Mouse (Mus musculus) gastrocnemius, postnatal 14 days (tissue): ENCODE data around the gene Fto. TPM values are rescaled to one million over a fixed set of nuclear protein-coding genes. Genes with fewer than 3 reads are reported as not detected.

Experiments
- DNase-seq: peaks from one replicate; pipeline ENCODE4 v3.0.0; 2021; ENCODE audit warnings: mixed read lengths
- intact Hi-C: fragments of 180-260 bp; cut with DNase I; formaldehyde crosslinking; loops from one replicate; pipeline ENCODE4 v1.15.1; 2025; ENCODE audit warnings: low total_unique reads
- total RNA-seq, 2 experiments: library from RNA; stranded (reverse); gene quantifications; 2 replicates each; pipeline ENCODE4 v1.2.3; 2021

The Fto gene
- total RNA-seq, 2 experiments from 2014 or later: 84.9 to 96.5 TPM

DNA sequence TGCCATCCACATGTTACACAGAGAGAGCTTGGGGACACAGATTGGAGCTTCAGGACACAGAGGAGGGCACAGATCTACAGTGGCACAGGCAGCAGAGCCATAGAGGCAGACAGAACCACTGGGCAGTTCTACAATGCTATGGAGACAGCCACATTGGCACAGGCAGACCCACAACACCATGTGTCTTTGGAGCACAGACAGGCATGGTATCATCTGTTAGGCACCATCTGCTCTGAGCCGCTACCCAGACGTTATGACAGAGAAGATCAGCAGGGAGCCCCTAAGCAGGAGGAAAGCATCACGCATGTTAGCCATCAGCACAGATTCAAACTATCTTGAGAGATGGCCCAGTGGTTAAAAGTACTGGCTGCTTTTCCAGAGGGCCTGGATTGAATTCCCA, 363.6 kb downstream of the Fto start:
- DNase-seq: no peak
- intact Hi-C loops: no loop called here

DNA sequence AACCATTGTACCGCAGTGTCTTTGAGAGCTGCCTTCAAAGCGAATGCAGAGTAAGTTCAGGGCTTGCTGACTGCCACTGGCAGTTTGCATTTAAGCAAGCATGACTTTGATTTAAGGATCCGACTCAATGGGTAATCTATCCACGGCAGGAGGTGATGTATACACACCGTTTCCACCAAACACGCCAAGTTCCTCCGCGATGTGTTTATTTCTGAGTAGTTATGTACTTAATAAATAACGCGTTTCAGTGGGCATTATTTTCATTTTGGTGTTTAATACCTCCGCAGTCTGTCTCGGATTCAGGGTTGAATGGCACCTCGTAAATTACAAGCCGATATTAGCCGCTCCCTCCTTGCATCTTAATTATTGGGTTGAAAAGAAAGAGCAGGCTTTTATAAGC, 366.1 kb downstream of the Fto start:
- DNase-seq: no peak
- intact Hi-C loops: no loop called here

DNA sequence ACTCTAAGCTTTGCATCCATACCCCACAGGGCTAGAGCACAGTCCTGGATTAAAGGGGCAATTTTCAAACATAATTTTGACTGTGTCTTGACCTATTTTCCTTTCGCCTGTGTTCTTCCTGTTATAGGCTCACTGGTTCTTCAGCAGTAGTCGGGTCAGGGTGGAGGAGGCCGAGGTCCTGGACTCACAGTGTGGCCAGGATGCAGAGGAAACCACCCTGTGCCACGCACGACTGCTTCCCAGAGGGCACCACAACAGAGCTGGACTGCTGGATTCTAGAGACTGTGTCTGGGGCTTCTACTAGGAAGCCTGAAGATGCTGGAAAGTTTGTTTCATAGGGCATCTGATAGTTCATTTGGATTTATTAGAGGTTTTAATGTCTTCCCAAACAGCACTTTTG, 366.8 kb downstream of the Fto start:
- DNase-seq: no peak
- intact Hi-C loops: no loop called here

DNA sequence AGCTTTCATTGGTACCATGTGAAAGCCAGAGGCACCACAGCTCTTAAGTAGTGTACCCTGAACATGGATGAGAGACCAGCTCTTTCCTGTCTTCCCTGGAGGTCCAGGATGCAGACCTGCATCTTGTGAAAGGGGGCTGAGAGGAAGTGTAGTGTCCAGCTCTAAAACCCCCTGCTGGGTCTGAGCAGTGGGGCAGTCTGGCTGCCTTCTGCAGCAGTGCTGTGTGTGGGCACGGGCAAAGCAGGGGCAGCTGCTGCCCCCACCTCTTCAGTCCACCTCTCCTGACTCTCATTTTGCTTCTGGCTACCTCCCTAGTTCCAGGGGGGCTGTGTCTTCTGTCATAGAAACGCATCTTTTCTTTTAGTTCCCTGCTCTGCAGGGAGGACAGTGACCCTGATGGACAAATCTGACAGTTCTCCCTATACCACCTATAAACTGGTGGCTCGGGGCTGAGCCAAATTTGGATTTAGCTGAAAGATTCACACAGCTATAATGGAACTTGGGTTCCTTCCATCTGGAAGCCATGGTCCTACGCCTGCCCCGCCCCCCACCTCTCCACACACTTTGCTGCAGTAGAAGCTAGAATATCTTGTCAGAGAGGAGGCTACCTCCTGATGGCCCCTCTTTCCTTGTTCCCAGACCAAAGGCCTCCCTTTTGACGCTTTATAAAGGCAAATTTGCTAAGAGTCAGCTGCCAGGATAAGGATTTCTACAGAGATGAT, 371.4 kb downstream of the Fto start:
- no peak for DNase-seq
- intact Hi-C loops: no loop called here

DNA sequence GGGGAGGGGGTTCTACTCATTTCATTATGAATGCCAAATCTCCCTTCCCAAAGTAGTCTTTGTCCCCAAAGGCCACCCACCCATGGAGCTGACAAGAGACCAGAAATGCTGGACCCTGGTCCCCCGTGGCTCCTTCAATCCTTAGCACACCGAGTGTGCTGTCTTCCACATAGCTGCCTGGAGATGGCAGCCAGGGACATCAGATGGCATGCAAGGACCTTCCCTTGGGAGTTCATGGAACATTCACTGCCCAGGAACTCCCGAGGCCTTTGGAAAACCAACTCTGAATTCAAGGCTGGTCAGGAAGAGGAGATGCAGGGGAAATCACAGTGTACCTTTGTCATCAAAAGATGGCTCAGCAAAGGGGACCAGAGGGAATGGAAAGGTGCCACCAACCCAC, 372.1 kb downstream of the Fto start:
- intact Hi-C loops: no loop called here

DNA sequence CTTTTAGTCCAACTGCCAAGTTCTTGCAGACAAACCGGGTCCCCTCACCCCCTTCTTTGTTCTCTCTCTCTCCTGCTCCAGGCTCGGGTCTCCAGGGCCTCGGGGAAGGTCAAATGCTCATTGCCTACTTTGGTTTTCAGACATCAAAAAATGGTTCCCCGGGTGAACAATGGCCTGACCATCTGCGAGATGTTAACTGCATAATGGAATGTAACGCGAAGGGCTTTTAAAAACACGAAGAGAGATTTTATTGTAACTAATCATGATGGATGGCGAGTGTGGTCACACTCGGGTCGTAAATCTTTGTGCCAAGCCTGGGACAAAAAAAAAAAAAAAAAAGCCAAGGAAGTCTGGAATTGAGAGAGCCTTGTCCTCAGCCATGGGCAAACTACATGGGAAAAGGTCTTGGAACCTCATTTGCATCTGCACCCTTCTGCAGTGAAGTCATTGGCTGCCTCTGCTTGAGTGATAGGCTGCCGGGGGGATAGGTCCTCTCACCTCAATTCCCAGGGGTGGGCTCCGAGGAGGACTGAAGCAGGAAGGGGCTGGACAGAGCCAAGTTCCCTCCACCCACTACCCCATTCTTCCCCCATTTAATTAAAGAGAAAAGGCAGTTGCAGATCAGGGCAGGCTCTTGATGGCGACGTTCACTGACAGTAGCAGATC, 378.9 kb downstream of the Fto start:
- intact Hi-C loops: no loop called here
- no peak for DNase-seq

More for the DNA sequence above, 372.1 kb downstream of the Fto start:
- DNase-seq: no peak

DNA sequence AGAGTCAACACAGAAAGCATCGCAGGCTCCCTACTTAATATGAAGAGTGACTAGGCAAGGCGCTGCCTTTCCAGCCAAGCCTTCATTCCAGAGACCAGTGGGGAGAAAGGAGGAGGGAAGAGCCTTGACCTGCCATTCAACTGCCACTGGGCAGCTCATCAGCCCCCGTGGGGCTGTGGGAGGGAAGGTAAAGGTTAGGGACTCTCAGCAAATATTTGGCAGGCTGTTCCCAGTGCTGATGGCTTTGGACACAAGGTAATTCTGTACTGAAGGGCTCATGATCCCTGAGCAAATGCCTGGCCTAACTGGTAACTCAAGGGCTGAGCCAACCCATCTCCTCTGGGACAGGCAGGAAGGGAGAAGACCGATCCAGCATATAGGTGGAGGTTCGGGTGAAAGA, 393.2 kb downstream of the Fto start:
- DNase-seq: no peak
- intact Hi-C loops: no loop called here

DNA sequence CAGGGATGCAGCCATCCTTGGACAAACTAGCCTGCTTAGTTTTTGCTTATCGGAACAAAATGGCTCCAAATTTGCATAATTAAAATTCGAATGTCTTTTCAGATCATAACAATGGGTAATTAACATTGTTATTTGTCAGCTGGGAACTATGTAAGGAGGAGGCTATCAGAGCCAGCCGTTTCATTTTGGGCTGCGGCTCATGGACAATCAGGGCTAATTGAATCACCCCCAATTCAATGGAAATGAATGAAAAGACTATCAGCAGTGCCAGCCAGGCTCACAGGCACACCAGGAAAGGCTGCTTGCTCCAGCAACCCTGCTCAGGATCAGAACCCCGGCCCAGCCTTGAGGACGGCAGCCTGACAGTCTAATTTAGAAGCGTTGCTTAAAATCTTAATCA, 395.3 kb downstream of the Fto start:
- DNase-seq: no peak
- intact Hi-C loops: no loop called here

DNA sequence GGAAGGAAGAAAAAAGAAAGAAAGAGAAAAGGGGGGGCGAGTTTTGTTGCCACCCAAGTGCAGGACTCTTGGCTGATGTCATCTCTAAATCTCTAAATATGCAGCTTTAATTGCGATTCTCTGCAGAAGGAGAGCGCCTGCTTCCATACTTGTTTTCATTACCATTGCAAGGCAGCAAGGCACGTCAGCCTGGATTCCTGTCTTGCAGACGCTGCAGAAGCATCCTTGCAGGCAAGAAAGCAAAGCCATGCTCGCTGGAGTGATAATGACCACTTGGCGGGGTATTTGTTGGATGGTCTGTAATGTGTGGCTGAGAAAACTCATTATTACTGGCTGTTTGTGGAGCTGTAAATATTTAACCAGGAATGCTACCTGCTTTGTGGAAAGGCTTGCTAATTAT, 396.4 kb downstream of the Fto start:
- DNase-seq: no peak
- intact Hi-C loops: no loop called here

DNA sequence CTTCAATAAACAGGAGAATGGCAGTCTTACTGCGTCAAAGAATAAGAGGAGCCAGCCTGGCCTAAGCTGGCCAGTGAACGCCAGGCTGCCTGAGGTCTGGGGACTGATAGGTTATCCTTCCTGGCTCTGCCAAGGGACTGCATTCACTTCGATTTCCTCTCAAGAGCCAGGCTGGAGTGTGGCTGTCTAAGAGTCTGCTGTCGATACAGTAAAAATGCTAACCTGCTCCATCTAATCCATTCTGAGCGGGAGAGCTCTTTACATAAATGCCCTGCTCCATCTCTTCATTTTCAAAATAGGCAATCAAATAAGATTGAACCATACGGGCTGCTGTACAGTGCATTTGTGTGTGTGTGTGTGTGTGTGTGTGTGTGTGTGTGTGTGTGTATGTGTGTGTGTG, 397.9 kb downstream of the Fto start:
- intact Hi-C loops: no loop called here
- no peak for DNase-seq

DNA sequence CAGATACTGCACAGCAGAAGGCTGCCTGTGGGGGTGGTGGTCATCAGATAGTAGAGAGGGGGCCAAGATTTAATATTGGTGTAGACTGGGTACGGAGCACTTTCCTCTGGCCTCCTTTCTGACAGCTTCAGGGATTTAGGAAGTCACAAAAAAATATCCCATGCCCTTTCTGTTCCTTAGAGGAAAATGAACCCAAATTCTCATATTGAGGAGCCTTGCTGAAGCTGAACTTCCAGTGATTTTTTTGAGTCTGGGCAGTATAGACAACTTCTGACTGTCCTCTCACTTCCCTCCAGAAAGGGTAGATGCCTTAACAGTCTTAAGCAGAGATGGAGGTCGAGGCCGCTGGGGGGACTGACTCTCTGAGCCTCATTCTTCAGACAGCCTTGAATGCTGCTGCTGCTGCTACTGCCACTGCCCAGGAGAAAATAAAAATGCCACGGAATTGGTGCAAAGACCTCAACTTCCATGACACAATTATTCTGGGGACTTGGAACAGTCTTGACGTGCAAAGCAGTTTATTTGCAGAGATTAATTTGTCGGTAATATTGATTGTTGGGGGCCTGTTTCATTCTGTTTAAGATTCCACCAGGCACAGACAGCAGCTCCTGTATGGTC, 398.8 kb downstream of the Fto start:
- intact Hi-C loops: no loop called here
- DNase-seq: no peak

DNA sequence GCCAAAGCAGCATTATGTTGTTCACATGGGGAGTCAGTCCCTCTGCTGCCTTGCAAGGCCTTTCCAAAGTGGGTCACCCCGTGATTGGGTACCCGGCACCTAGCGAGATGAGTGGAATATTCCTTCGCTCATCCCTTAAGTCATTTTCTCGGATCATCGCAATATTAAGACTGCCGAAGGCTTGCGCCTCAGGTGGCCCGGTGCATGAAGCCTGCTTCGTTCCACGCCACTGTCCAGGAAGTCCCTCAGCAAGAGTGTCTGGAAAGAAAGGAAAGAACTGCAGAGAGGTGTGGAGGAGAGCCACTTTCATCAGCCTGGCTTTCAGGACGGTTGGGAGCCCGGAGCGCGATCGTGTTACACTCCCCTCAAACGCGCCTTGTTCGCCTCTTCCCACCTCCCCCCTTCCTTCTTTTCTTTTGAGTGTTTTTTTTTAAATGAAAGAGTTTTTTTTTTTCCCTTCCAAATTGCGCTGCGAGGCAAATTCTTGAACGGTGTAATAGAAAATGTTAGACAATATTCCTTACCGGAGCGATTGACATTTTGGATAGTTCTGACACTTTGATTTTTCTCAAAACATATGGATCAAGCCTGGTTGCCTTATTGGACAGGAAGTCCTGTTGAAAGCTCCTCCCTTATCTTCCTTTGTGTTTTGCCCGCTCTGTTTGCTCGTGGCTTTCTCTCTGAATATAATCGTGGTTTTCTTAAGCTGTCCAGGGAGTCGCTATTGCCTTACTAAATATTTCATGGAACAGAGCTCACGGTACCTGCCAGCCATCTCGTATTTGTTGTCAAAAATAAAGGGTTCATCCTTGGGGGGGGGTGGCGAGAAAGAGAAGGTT, 399.6 kb downstream of the Fto start:
- intact Hi-C loops: no loop called here
- no peak for DNase-seq

DNA sequence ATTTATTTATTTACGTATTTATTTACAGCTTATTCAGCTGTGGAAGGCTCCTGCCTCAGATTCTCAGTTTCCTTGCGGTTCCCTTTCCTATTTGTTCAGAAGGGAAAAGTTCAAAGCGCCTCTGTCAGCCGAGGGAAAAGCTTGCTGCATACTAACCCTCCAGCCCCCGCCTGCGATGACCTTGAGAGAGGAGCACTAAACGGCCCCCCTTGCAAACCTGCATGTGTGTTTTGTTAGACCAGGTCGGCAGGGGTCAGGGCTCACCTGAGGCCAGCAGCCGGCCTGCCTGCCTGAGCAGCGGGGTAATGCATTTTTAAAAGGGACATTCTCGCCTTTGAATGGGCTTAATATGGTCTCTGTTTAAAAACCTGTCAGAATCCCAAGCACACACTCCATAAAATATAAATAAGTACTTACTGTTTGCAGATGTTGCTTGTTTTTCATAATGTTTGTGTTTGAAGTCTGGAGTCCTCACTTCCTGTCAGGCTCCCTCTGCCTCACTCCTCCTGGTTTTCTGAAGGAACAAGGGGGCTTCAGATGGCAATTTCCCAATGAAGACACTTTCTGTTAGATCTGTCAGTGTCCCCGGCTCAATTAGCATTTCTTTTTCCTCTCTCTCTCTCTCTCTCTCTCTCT, 400.5 kb downstream of the Fto start:
- intact Hi-C loops: no loop called here
- no peak for DNase-seq

DNA sequence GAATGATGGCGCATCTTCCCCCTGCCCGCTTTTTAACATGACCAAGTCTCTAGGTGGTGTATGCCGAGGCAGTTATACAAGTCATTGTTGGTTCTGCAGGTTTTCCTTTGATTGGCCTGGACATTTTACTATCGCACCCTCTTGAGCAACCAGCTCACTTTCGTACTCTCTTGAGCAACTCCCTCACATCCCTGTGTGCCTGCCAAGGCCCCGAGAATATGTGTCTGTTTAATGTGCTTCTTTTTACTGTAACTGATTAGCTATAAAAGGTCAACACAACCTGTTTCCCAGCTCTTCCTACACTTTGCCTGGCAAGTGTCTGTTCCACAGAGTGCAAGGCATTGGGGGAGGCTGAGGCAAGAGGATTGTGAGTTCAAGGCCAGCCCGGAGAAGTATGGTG, 401.4 kb downstream of the Fto start:
- DNase-seq: no peak
- intact Hi-C loops: no loop called here

DNA sequence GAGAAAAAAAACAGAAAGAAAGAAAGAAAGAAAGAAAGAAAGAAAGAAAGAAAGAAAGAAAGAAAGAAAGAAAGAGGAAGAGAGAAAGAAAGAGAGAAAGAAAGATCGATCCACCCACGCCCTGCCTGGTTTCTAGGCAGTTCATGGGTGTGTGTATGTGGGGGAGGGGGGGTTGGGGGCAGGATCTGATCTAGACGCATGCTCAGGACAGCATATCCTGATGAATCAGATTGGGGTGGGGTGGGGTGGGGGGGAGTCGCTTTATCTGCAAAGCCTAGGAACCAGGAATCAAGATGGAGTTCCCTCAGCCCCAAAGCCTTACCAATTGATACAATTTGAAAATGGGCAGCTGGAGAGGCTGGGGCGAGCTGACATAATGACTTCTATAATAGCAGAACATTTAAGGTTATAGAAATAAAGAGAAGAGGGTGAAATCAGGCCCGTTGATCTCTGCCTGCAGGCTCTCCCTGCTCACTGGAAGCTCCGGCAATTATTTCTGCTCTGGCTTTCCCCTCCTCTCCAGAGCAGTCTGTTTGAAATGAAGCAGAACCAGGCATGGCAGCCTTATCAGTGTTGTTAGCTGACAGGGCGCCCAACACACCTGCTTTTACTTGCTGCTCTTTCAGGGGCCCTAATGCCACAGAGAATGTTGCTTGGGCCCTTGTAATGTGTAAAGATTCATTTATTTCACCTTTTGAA, 402.2 kb downstream of the Fto start:
- intact Hi-C loops: no loop called here
- no peak for DNase-seq
